Mouse (Mus musculus): ENCODE measurements around the gene Hmga2. TPM values are rescaled to one million over a fixed set of nuclear protein-coding genes. Genes with fewer than 3 reads are reported as not detected.

Gene Hmga2
- polyA plus RNA-seq, 1 experiment from 2014 or later = 24.7 TPM

DNA sequence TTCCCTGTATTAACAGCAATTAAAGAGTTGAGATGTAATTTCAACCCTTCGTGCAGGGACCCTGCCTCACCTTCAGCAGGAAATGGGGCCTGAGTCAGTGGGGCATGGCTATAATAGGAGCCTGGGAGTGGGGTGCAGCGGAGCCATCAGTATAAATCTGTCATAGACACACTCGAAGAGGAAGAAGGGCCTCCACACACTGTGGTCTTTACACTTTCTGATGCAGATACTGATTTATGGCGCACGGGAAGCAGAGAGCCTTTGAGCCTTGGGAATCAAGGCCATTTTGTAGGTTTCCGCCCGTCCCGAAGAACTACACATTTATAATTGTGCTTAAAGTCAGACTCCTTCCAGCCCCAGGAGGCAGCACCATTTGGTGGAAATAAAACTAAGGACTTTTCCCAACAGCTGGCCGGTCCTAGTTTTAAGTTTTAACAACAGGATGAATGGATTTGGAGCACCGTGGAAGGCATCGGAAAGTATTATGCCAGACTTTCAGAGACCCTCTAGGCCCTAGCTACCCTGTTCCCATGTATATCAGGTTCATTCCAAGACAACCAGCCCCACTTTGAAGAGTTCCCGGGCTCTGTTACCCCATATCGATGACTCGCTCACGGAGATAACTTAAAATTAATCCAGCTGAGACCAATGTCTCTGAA is 55.2 kb downstream of the Hmga2 start:
- no peak for ATAC-seq (ENCODE audit: low FRiP score, low read depth)
- Histone ChIP-seq H3K4me1 (peaks cover 75% of the 10 kb centered on the region), H3K9me3 (no peaks in the 10 kb centered on the region), H3K27me3 (replicated peaks) (no peaks in the 10 kb centered on the region), H3K36me3 (no peaks in the 10 kb centered on the region), H3K27ac (no peak overlapping the region), H3K9ac (no peak overlapping the region), H3K4me2 (replicated peaks) (peak overlapping the region; percentile 16; the same call in 1 of the 2 replicates), H3K4me3 (no peak overlapping the region)
- WGBS = 24% methylated on average over 15 of the region's 15 CpGs

DNA sequence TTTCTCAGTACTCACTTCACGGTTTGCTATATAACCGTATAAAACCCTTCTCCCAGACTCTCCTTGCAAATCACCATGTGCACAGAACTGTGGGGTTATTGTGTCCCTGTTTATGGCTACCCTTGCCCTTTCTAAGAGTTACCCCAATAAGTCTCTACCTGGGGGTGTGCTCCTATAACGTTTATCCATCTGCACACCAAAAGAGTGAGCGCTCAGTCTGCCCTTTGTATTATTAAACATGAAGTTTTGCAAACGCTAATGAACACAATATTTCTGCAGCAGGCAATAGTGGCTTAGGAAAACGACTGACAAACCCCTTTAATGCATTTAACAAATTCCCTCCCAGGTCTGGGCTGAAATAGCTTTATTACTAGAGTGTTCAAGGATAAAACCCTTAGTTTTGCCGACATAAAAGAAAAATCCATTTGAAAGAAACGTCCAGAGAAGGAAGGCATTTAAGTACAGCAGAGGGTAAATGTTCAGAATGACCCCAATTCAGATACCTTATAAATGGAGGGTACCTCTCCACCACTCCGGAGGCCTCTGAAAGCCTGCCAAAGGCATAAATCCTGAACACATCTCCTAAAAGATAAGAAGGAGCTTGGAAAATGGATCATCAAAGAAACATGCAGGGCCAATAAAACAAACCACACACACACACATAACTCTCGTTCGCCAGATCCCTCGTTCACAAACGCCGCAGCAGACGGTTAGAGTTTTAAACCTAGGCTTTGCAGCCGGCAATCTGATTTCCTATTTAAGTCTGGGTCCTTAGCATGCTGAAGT is 57.3 kb downstream of the Hmga2 start:
- no peaks in the 10 kb centered on the region for H3K27me3 ChIP-seq (replicated peaks)
- H3K4me2 ChIP-seq (replicated peaks) = no peak overlapping the region
- 21% methylated on average over 16 of the region's 16 CpGs for WGBS
- H3K9ac ChIP-seq = no peak overlapping the region
- peak overlapping the region; percentile 23 for H3K27ac ChIP-seq
- H3K36me3 ChIP-seq = no peaks in the 10 kb centered on the region
- H3K4me3 ChIP-seq = no peak overlapping the region
- H3K9me3 ChIP-seq = no peaks in the 10 kb centered on the region
- H3K4me1 ChIP-seq = peaks cover 72% of the 10 kb centered on the region
- no peak for ATAC-seq (ENCODE audit: low FRiP score, low read depth)

- H3K9me3 ChIP-seq = no peaks in the 10 kb centered on the region
- no peak overlapping the region for H3K4me3 ChIP-seq
- no peak for ATAC-seq (ENCODE audit: low FRiP score, low read depth)
- H3K9ac ChIP-seq = no peak overlapping the region
- no peaks in the 10 kb centered on the region for H3K27me3 ChIP-seq (replicated peaks)
- peaks cover 66% of the 10 kb centered on the region for H3K4me1 ChIP-seq
- H3K36me3 ChIP-seq = no peaks in the 10 kb centered on the region
- 33% methylated on average over 7 of the region's 7 CpGs for WGBS
- peak overlapping the region; percentile 39 for H3K4me2 ChIP-seq (replicated peaks)
- peak overlapping the region; percentile 63 for H3K27ac ChIP-seq
These were observed 58.1 kb downstream of the Hmga2 start for GRCm38 (mm10) chr10:120418211-120418610.

- ATAC-seq (ENCODE audit: low FRiP score, low read depth) = peak; percentile 77
- Histone ChIP-seq H3K36me3 (no peaks in the 10 kb centered on the region), H3K4me2 (replicated peaks) (peak overlapping the region; percentile 39), H3K4me1 (peaks cover 60% of the 10 kb centered on the region), H3K9ac (no peak overlapping the region), H3K27me3 (replicated peaks) (no peaks in the 10 kb centered on the region), H3K27ac (peak overlapping the region; percentile 63), H3K9me3 (no peaks in the 10 kb centered on the region), H3K4me3 (no peak overlapping the region)
- WGBS = under 1% methylated on average over 7 of the region's 7 CpGs
These were observed 58.7 kb downstream of the Hmga2 start for GRCm38 (mm10) chr10:120417488-120418118.

GRCm38 (mm10) chr10:120417116-120417487 is 59.2 kb downstream of the Hmga2 start:
- peak; percentile 59 for ATAC-seq (ENCODE audit: low FRiP score, low read depth)
- peak overlapping the region; percentile 63 for H3K27ac ChIP-seq
- H3K9me3 ChIP-seq = no peaks in the 10 kb centered on the region
- H3K36me3 ChIP-seq = no peaks in the 10 kb centered on the region
- H3K27me3 ChIP-seq (replicated peaks) = no peaks in the 10 kb centered on the region
- H3K4me3 ChIP-seq = no peak overlapping the region
- H3K4me1 ChIP-seq = peaks cover 55% of the 10 kb centered on the region
- WGBS = 10% methylated on average over 4 of the region's 5 CpGs
- no peak overlapping the region for H3K9ac ChIP-seq
- H3K4me2 ChIP-seq (replicated peaks) = peak overlapping the region; percentile 39; the same call in 1 of the 2 replicates

DNA sequence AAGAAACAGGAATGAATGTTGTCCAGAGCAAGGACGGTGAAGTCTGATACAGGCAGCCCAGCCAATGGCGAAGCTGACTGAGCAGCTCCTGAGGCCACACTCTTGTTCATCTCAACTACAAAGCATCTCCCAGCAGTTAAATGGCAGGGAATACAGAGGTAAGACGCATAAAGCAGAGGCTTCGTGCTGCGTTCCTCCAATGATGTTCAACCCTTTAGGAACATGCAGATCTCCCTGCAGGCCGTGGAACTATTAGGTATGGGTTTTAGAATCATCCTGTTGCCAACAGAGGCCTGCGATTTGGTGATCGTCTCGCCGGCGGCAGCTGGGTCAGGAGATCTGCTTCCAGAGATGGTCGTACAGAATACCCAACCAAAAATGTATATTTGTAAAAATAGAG is 59.6 kb downstream of the Hmga2 start:
- Histone ChIP-seq H3K4me1 (peaks cover 52% of the 10 kb centered on the region), H3K36me3 (no peaks in the 10 kb centered on the region), H3K9ac (no peak overlapping the region), H3K9me3 (no peaks in the 10 kb centered on the region), H3K27ac (peak overlapping the region; percentile 63; the same call in 1 of the 2 replicates), H3K27me3 (replicated peaks) (no peaks in the 10 kb centered on the region), H3K4me3 (no peak overlapping the region), H3K4me2 (replicated peaks) (peak overlapping the region; percentile 39; the same call in 1 of the 2 replicates)
- WGBS = 54% methylated on average over 12 of the region's 12 CpGs
- no peak for ATAC-seq (ENCODE audit: low FRiP score, low read depth)

- Histone ChIP-seq H3K9ac (no peak overlapping the region), H3K4me3 (no peak overlapping the region), H3K27ac (no peak overlapping the region), H3K27me3 (replicated peaks) (no peaks in the 10 kb centered on the region), H3K4me2 (replicated peaks) (no peak overlapping the region), H3K9me3 (no peaks in the 10 kb centered on the region), H3K4me1 (peaks cover 10% of the 10 kb centered on the region), H3K36me3 (no peaks in the 10 kb centered on the region)
- 64% methylated on average over 5 of the region's 5 CpGs for WGBS
- no peak for ATAC-seq (ENCODE audit: low FRiP score, low read depth)
These were observed 64.1 kb downstream of the Hmga2 start for GRCm38 (mm10) chr10:120412215-120412614.

- 83% methylated on average over 4 of the region's 4 CpGs for WGBS
- Histone ChIP-seq H3K4me1 (no peaks in the 10 kb centered on the region), H3K27ac (no peak overlapping the region), H3K4me3 (no peak overlapping the region), H3K27me3 (replicated peaks) (no peaks in the 10 kb centered on the region), H3K9ac (no peak overlapping the region), H3K9me3 (no peaks in the 10 kb centered on the region), H3K36me3 (no peaks in the 10 kb centered on the region), H3K4me2 (replicated peaks) (no peak overlapping the region)
- ATAC-seq (ENCODE audit: low FRiP score, low read depth) = no peak
These were observed 65.3 kb downstream of the Hmga2 start for GRCm38 (mm10) chr10:120410958-120411357.

GRCm38 (mm10) chr10:120409131-120409530 is 67.1 kb downstream of the Hmga2 start:
- ATAC-seq (ENCODE audit: low FRiP score, low read depth) = no peak
- no peaks in the 10 kb centered on the region for H3K4me1 ChIP-seq
- 85% methylated on average over 9 of the region's 9 CpGs for WGBS
- no peak overlapping the region for H3K27ac ChIP-seq
- no peaks in the 10 kb centered on the region for H3K36me3 ChIP-seq
- no peaks in the 10 kb centered on the region for H3K27me3 ChIP-seq (replicated peaks)
- H3K4me3 ChIP-seq = no peak overlapping the region
- no peak overlapping the region for H3K4me2 ChIP-seq (replicated peaks)
- H3K9me3 ChIP-seq = no peaks in the 10 kb centered on the region
- H3K9ac ChIP-seq = no peak overlapping the region

DNA sequence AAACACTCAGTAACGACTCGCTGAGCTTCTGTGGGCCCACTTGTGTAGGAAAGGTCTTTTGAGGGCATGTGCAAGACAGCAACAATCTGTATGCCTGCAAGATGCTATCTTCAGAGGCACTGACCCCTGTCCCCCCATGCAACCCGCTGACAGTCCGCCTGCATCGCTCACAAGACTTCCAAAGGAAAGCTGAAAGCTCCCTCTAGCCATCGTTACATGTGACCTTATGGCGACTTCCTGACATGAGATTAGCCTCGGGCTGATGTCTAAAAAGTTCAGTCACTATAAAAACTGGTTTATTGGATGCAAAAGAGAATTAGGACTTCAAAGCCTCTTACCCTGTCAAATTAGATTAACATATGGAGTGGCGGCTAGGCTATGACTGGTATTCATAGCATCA is 69.0 kb downstream of the Hmga2 start:
- 0 out of 2 replicates have a peak, but pooled peaks cover 6% of the 10 kb centered on the region for H3K4me1 ChIP-seq
- 54% methylated on average over 9 of the region's 9 CpGs for WGBS
- ATAC-seq (ENCODE audit: low FRiP score, low read depth) = no peak
- H3K9ac ChIP-seq = no peak overlapping the region
- H3K4me2 ChIP-seq (replicated peaks) = no peak overlapping the region
- no peaks in the 10 kb centered on the region for H3K36me3 ChIP-seq
- no peak overlapping the region for H3K27ac ChIP-seq
- H3K27me3 ChIP-seq (replicated peaks) = no peaks in the 10 kb centered on the region
- no peak overlapping the region for H3K4me3 ChIP-seq
- H3K9me3 ChIP-seq = no peaks in the 10 kb centered on the region

DNA sequence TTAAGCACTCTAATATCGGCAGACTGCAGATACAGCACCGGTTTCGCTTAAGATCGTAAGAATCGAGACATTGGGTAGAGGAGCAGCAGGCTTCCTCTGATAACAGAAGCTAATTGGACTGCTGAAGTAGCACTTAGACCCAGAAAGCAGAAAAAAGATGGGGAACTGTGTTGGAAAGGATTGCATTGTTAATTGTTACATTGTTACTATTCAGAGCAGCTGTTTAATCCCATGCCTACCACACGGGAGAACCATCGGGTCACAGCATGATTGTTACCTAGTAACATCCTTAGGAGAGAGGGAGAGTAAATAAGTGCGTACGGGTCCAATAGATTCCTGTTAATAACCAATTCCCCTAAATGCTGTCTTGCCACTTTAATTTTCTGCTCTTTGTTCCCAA is 70.2 kb downstream of the Hmga2 start:
- ATAC-seq (ENCODE audit: low FRiP score, low read depth) = no peak
- no peak overlapping the region for H3K9ac ChIP-seq
- H3K27ac ChIP-seq = no peak overlapping the region
- H3K4me2 ChIP-seq (replicated peaks) = no peak overlapping the region
- H3K4me1 ChIP-seq = peaks cover 6% of the 10 kb centered on the region; the same call in 1 of the 2 replicates
- H3K9me3 ChIP-seq = no peaks in the 10 kb centered on the region
- H3K36me3 ChIP-seq = no peaks in the 10 kb centered on the region
- H3K4me3 ChIP-seq = no peak overlapping the region
- H3K27me3 ChIP-seq (replicated peaks) = no peaks in the 10 kb centered on the region
- 78% methylated on average over 9 of the region's 9 CpGs for WGBS

GRCm38 (mm10) chr10:120405322-120405721 is 70.9 kb downstream of the Hmga2 start:
- Histone ChIP-seq H3K27me3 (replicated peaks) (no peaks in the 10 kb centered on the region), H3K4me2 (replicated peaks) (no peak overlapping the region), H3K36me3 (no peaks in the 10 kb centered on the region), H3K9ac (no peak overlapping the region), H3K4me3 (no peak overlapping the region), H3K27ac (no peak overlapping the region), H3K4me1 (peaks cover 6% of the 10 kb centered on the region; the same call in 1 of the 2 replicates), H3K9me3 (no peaks in the 10 kb centered on the region)
- WGBS = 90% methylated on average over 4 of the region's 4 CpGs
- ATAC-seq (ENCODE audit: low FRiP score, low read depth) = no peak
